Mouse (Mus musculus) bone marrow, adult 2 months (tissue): Measurements from ENCODE around the gene Hcn1.

Source experiments
- CTCF ChIP-seq: fragments of 200-500 bp; IDR thresholded peaks from 2 replicates; pipeline ENCODE4 v1.5.1; 2011; ENCODE audit warnings: low read length, control low read depth; ENCODE audit not compliant: control insufficient read depth, insufficient read depth
- POLR2A ChIP-seq: fragments of 200-500 bp; IDR thresholded peaks from 2 replicates; pipeline ENCODE4 v1.6.1; 2011; ENCODE audit warnings: low read depth, mild to moderate bottlenecking, control low read depth, low read length, borderline replicate concordance; ENCODE audit not compliant: control insufficient read depth

GRCm38 (mm10) chr13:117567251-117567650, 34.9 kb upstream of the Hcn1 start:
- no peak for TF ChIP-seq CTCF
- no peak for TF ChIP-seq POLR2A
